Mouse (Mus musculus) neutrophil, adult 65 days (primary cell): ENCODE data around the gene Paqr9. TPM values are rescaled to one million over a fixed set of nuclear protein-coding genes. Genes with fewer than 3 reads are reported as not detected.

Experiments
- total RNA-seq: library from RNA; stranded (reverse); gene quantifications from 2 replicates; pipeline ENCODE4 v1.2.4, GENCODE M21; 2023

Paqr9 gene
- 0.38 and 0.57 TPM in 2 replicates for total RNA-seq

DNA sequence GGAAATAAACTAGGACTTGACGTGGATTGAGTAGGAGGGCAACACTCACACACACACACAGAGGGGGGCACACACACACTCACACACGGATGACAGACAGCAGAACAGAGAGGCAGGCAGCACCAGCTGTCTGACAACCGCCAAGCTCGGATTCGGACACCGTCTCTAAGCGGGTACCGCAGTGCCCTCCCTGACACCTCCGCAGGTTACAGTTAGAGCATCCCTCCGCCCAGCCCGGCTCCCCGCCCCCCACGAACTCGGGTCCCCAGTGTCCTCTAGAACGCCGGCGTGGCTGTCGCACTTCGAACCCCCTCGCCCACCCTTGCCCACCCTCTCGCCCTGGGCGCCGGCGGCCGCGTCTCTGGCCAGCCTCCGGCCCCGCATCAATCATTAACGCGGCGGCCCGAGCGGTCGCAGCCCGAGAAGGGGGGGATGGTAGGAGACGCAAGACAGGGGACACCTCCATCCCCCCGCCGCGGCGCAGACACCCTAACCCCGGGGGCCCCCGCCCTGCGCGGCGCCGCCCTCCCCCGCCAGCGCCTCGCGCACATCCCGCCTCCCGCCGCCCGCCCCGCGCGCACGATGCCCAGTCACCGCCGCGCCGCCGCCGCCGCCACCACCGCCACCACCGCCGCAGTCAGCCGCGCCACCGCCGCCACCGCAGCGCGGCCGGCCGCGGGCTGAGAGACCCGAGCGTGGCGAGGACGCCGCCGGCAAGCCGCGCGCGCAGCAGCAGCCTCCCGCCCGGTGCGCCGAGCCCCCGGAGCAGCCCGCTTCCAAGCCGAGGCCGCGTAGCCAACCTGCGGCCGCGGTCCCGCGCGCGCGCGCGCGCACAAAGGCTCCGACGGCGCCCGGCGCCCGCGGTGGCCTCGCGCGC lies at the start of gene Paqr9:
Paqr9 (plus strand) TSS at position 599 of the 877 bp plus-strand sequence.

GRCm38 (mm10) chr9:95511472-95512330 lies 47.8 kb upstream of the Paqr9 start, which contains the start of gene U2surp:
Gene U2surp, minus strand, starts transcription at chr9:95511996.

Other genes starting within 250 kb of the Paqr9 start
- gene Chst2, start 152.9 kb upstream of the Paqr9 start, total RNA-seq: 0.06 TPM in 1 of 2 replicates, not detected in the other
- 52.1 and 65.1 TPM in 2 replicates for gene U2surp, start 47.7 kb upstream of the Paqr9 start, total RNA-seq
- not detected in 2 replicates for gene Pcolce2, start 77.9 kb downstream of the Paqr9 start, total RNA-seq
- gene Trpc1, start 190.7 kb downstream of the Paqr9 start, total RNA-seq: 0.25 and 0.60 TPM in 2 replicates